Mouse (Mus musculus) liver, embryonic 13.5 days (tissue): Measurements from ENCODE around the gene Ptn. TPM values are rescaled to one million over a fixed set of nuclear protein-coding genes. Genes with fewer than 3 reads are reported as not detected.
"Not testable (repeated sequence)": the region's sequence is repeated elsewhere in the genome, so short reads cannot be mapped to it uniquely, and the experiment has no call there.

ENCODE experiments used
- ATAC-seq: fragments of 200-750 bp; cut with Nextera tagmentation; 2 replicates; pipeline ENCODE4 v1.8.0; 2017; ENCODE audit warnings: low read depth, mild to moderate bottlenecking, moderate number of reproducible peaks, moderate library complexity
- DNase-seq: peaks from one replicate; pipeline ENCODE4 v3.0.0; 2022
- H3K27ac ChIP-seq: fragments of 300-500 bp; sonication (generic); 2 replicates; pipeline ENCODE4 v1.5.1; 2015; ENCODE audit warnings: moderate library complexity, mild to moderate bottlenecking, inconsistent platforms
- H3K27me3 ChIP-seq: fragments of 300-500 bp; sonication (generic); 2 replicates; pipeline ENCODE4 v1.6.1; 2015; ENCODE audit warnings: mild to moderate bottlenecking, inconsistent platforms
- H3K36me3 ChIP-seq: fragments of 300-500 bp; sonication (generic); 2 replicates; pipeline ENCODE4 v1.6.1; 2015; ENCODE audit warnings: mild to moderate bottlenecking, inconsistent platforms
- H3K4me1 ChIP-seq: fragments of 300-500 bp; sonication (generic); replicated peaks from 2 replicates; pipeline ENCODE4 v1.6.1; 2015; ENCODE audit warnings: inconsistent platforms
- H3K4me2 ChIP-seq: fragments of 300-500 bp; sonication (generic); 2 replicates; pipeline ENCODE4 v1.6.1; 2015; ENCODE audit warnings: inconsistent platforms, mild to moderate bottlenecking, moderate library complexity
- H3K4me3 ChIP-seq: fragments of 300-500 bp; sonication (generic); replicated peaks from 2 replicates; pipeline ENCODE4 v1.5.1; 2015; ENCODE audit warnings: mild to moderate bottlenecking, inconsistent platforms
- H3K9ac ChIP-seq: fragments of 300-500 bp; sonication (generic); 2 replicates; pipeline ENCODE4 v1.6.1; 2015; ENCODE audit warnings: mild to moderate bottlenecking, inconsistent platforms
- H3K9me3 ChIP-seq: fragments of 300-500 bp; sonication (generic); replicated peaks from 2 replicates; pipeline ENCODE4 v1.6.1; 2016; ENCODE audit warnings: inconsistent platforms
- WGBS: fragments of 180-500 bp; shearing (Covaris S2); methylation state at CpG from one replicate; pipeline ENCODE4 v1.1.7; 2015; ENCODE audit not compliant: insufficient replicate concordance; 5-methylcytosine and 5-hydroxymethylcytosine counted together
- polyA plus RNA-seq: library from polyadenylated mRNA; unstranded; fragments of >200 nt; fragmentation: Nextera tagmentation; extraction: Ambion mirVana; gene quantifications from 2 replicates; pipeline ENCODE4 v1.2.1, GENCODE M21; 2015

Ptn gene
- polyA plus RNA-seq, 1 experiment from 2014 or later = 39.9 TPM

DNA sequence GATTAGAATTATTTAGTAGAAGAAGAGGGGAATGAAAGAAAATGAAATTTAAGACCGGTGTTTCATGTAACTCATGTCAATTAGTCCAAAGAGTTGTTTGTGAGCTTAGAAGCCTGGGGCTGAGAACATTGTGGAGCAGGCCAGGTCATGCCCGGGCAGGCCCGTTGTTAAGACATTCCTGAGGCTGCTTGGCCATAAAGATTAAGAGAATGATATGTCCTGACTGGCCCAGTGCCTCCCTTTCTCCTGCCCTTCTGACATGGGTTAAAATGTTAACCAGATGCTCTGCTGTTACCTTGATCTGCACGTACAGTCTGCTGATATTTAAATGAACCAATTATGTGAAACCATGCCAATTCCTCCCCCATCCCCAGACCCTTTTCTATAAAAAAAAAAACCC lies 74.4 kb downstream of the Ptn start:
- H3K27ac ChIP-seq, H3K4me3 ChIP-seq, H3K4me2 ChIP-seq, H3K9ac ChIP-seq, DNase-seq, ATAC-seq, H3K27me3 ChIP-seq, H3K36me3 ChIP-seq, H3K4me1 ChIP-seq, H3K9me3 ChIP-seq: not testable (repeated sequence)
- 61% methylated on average over 4 of the region's 4 CpGs for WGBS

DNA sequence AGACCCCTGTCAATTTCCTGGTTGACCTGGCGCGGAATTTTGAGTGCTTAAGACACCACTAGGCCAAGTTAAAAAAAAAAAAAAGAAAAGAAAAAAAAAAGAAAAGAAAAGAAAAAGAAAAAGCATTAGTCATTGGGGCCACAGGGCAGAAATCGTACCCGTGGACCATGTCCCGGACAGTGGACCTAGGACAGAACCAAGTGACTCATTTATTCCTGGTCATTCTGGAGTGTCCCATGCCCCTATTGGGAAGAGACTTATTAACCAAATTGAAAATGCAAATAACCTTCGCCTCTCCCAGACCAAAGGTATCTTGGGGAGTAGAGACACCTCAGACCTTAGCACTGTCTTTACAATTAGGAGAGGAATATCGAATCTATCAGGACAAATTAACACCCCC lies 80.2 kb downstream of the Ptn start:
- not testable (repeated sequence) for DNase-seq, H3K36me3 ChIP-seq, H3K9ac ChIP-seq, H3K4me2 ChIP-seq, H3K4me1 ChIP-seq, H3K9me3 ChIP-seq, ATAC-seq, H3K27me3 ChIP-seq, H3K4me3 ChIP-seq, H3K27ac ChIP-seq
- 71% methylated on average over 7 of the region's 7 CpGs for WGBS

DNA sequence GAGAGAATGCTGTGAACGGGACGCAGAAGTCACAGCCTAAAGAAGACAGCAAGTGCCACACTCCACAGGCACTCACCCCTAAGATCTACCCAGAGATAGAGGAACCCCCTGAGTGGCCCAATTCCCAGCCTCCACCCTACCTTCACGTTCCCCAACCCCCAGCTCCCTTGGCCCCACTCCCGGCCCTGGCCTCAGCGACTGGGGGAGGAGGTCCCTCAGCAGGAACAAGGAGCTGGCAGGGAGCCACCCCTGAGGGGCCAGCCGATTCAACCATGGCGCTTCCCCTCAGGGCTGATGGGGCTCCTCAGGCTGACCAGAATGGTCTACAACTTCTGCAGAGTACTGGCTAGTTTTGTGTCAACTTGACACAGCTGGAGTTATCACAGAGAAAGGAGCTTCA lies 81.9 kb downstream of the Ptn start:
- Histone ChIP-seq H3K27ac (no peak overlapping the region), H3K27me3 (no peaks in the 10 kb centered on the region), H3K4me1 (no peaks in the 10 kb centered on the region), H3K4me2 (no peak overlapping the region), H3K36me3 (no peaks in the 10 kb centered on the region), H3K9ac (no peak overlapping the region), H3K9me3 (peaks cover 4% of the 10 kb centered on the region; the same call in 1 of the 2 replicates), H3K4me3 (no peak overlapping the region)
- DNase-seq (no peak), ATAC-seq (no peak)
- WGBS = 61% methylated on average over 7 of the region's 7 CpGs

DNA sequence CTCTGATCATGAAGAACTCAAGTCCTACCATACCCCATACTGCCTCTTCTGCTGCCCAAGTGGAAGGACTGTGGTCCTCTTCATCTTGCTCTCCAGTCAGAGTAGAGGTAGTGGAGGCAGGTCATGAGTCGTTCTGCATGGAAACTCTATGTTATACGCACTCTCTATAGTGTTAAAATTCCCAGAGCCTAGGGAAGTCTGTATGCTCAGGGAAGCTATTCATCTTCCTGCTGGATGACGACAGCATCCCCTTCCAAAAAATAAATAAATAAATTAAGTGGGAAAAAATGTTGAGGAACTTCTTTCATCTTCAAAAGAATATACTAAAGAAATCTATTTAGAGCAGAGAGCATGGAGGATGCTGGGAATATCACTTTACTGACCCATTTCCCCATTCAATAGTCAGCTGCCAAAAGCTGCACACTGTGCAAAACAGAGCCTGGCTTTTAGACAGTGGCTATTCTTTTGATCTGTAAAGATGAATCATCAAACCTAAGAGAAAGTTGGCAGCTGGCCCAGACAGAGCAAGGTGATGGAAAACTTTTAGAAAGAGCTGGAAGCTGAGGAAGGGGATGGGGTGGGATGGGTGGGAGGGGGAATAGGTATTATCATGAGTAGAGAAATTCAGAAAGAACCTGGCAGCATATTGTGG lies 84.4 kb downstream of the Ptn start:
- H3K4me3 ChIP-seq = no peak overlapping the region
- H3K9ac ChIP-seq = no peak overlapping the region
- no peak for DNase-seq
- no peaks in the 10 kb centered on the region for H3K27me3 ChIP-seq
- H3K4me2 ChIP-seq = no peak overlapping the region
- H3K9me3 ChIP-seq = no peaks in the 10 kb centered on the region
- H3K27ac ChIP-seq = no peak overlapping the region
- H3K36me3 ChIP-seq = no peaks in the 10 kb centered on the region
- no peak for ATAC-seq
- no peaks in the 10 kb centered on the region for H3K4me1 ChIP-seq
- WGBS = 53% methylated on average over 3 of the region's 3 CpGs

DNA sequence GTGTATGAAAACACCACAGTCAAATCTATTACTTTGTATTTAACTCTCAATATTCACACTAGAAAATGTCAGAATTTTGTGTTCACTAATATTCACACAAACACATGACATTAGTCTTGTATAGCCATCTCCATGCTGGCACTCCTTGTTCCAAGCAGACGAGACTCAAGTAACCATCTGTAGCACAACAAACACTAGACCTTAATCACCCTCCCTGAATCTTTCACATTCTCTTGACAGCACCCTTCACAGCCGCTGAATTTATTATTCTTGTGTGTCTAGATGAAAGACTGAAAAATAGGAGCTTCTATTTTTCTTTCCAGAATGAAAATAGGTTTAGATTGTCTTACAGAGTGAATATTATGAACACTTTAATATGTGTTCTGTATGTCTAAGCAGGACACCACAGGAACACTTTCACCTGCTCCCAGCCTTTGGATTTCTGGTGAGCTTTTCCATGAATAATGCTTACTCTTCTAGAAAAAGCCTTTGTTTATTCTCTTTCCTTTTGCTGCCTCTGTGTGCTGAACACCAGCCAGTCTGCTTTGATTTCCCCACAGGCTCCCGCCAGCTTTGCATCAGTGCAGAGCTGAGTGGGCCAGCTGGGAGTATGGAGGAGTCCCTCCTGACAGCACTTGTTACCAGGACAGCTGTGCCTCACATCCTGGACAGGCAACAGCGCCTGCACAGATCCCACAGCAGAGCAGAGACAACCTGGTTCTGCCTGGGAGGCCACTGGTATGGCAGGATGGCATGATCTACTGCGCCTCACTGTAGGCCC lies 87.1 kb downstream of the Ptn start:
- ATAC-seq (no peak), DNase-seq (no peak)
- Histone ChIP-seq H3K9ac (no peak overlapping the region), H3K27me3 (no peaks in the 10 kb centered on the region), H3K9me3 (0 out of 2 replicates have a peak, but pooled peaks cover 2% of the 10 kb centered on the region), H3K4me1 (no peaks in the 10 kb centered on the region), H3K4me2 (no peak overlapping the region), H3K4me3 (no peak overlapping the region), H3K27ac (no peak overlapping the region), H3K36me3 (no peaks in the 10 kb centered on the region)
- 57% methylated on average over 5 of the region's 5 CpGs for WGBS

DNA sequence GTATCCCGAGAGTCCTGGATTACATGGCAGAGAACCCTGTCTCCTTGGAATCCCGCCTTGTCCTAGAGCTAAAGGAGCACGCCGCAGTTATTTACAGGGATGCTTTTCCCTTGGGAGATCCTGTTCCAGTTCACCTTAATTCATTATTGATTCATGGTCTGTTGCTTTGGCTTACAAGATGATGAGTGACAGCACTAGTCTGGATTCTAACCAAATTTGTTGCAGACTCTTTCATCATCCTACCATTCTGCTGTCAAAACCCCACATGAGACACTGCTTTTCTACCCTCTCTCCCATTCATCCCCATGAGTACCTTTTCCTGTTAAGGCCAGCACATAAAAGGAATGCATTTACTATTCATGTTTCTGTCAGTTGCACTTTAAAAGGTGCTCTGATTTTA lies 96.7 kb downstream of the Ptn start:
- DNase-seq (no peak), ATAC-seq (no peak)
- H3K9ac ChIP-seq = no peak overlapping the region
- no peak overlapping the region for H3K27ac ChIP-seq
- no peaks in the 10 kb centered on the region for H3K4me1 ChIP-seq
- H3K4me3 ChIP-seq = no peak overlapping the region
- H3K9me3 ChIP-seq = no peaks in the 10 kb centered on the region
- no peak overlapping the region for H3K4me2 ChIP-seq
- 89% methylated on average over 4 of the region's 4 CpGs for WGBS
- no peaks in the 10 kb centered on the region for H3K27me3 ChIP-seq
- H3K36me3 ChIP-seq = no peaks in the 10 kb centered on the region

DNA sequence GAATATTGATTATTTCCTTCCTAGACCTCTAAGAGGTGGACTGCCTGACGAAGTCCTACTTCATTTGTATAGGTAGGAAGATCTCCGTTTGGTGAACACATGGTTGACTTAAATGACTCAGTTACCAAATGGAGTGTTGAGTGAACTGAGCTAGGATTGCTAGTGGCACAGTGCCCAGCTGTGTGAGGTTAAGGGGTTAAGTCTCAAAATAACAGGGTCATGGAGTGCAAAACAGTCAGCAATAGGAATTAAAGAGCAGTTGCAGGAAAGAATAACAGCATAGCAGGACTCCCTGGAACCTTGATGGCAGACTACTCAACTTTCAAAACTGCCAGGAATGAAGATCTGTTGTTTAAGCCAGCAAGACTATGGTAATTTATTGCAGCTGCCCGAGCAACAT lies 114.5 kb downstream of the Ptn start:
- Histone ChIP-seq H3K4me1 (no peaks in the 10 kb centered on the region), H3K27ac (no peak overlapping the region), H3K9me3 (no peaks in the 10 kb centered on the region), H3K4me3 (no peak overlapping the region), H3K36me3 (no peaks in the 10 kb centered on the region), H3K9ac (no peak overlapping the region), H3K27me3 (no peaks in the 10 kb centered on the region), H3K4me2 (no peak overlapping the region)
- ATAC-seq (no peak), DNase-seq (no peak)
- 44% methylated on average over 3 of the region's 3 CpGs for WGBS

DNA sequence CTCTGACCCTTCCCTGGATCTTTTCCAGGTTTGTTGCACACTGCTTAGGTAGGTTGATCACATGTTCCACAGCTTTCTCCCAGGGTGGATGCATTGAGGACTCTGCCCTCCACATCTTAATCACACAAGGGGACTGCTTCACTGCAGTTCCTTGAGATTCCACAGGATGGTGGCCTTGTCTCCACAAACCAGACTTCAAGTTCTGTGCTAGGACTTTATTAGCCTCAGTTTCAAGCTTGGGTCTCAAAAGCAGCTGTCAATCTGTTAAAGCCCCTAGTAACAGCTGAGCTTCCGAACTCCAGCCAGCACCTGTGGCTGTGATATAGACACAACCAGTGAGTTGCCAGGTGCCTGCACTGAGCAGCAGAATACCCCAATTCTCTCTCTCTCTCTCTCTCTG lies 118.5 kb downstream of the Ptn start:
- Histone ChIP-seq H3K9me3 (no peaks in the 10 kb centered on the region), H3K4me3 (no peak overlapping the region), H3K4me2 (no peak overlapping the region), H3K27ac (no peak overlapping the region), H3K36me3 (no peaks in the 10 kb centered on the region), H3K4me1 (no peaks in the 10 kb centered on the region), H3K27me3 (no peaks in the 10 kb centered on the region), H3K9ac (no peak overlapping the region)
- 26% methylated on average over 1 of the region's 1 CpGs for WGBS
- DNase-seq (no peak), ATAC-seq (no peak)

DNA sequence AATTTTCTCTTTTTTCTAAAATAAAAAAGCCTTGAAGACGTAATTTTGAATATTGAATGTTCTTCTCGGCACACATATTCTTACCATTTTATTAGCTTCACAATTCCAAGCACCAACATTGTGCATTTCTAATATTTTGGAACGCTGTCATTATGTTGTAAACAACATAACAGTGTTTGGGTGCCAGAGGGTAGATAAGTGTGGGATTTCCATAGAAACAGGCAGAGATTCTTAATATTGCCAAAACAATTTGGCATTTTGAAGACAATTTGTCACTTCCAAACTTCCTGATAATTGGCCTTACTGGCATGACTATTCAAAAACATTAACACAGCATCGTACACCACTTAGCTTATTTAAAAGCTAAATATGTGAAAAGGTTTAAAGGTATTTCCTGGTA lies 119.1 kb downstream of the Ptn start:
- H3K9ac ChIP-seq = no peak overlapping the region
- 69% methylated on average over 4 of the region's 4 CpGs for WGBS

DNA sequence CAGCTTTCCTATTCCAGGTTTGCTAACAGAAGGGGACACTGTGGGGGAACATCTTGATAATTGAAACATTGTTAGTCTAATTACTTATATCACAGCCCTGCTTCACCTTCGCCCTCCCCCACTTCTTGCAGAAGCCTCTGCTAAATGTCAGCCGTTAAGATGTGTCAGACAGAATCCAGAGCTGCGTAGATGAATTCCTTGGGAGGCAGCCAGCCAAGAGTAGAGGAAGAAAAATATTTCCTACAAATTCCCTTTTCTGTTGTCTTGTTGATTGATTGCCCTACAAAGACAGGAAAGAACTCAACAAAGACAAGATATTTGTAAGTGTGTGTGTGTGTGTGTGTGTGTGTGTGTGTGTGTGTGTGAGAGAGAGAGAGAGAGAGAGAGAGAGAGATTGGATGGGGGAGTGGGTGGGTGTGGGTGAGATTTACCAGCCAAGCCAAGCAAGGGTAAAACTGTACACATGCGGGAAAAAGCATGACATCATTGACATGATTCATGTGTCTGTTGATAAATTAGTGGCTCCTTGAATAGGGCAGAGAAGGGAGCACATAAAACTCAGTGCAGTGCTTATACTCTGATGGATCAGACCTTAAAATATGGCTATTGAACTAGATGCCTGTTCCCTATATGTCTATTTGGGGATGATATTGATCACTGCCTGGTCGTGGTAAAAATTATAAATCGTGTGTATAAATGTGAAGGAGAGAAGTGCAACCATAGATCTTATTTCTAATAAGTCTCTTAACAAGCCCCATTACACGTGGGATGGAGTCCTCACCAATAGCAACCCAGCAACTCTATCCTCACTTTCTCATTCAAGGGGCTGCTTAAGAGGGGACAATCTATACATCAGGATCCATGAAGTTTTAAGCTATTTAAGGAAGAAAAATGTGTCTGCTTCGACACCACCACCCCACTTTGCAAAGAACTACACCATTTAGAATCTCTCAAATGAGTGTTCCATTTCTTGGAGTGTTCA lies 133.0 kb downstream of the Ptn start:
- no peak for DNase-seq
- ATAC-seq = no peak
- Histone ChIP-seq H3K4me3 (no peak overlapping the region), H3K9ac (no peak overlapping the region), H3K36me3 (no peaks in the 10 kb centered on the region), H3K4me1 (no peaks in the 10 kb centered on the region), H3K27ac (no peak overlapping the region), H3K9me3 (no peaks in the 10 kb centered on the region), H3K27me3 (no peaks in the 10 kb centered on the region), H3K4me2 (no peak overlapping the region)
- 53% methylated on average over 8 of the region's 8 CpGs for WGBS

More for the DNA sequence above, 119.1 kb downstream of the Ptn start:
- DNase-seq = no peak
- Histone ChIP-seq H3K4me3 (no peak overlapping the region), H3K9me3 (no peaks in the 10 kb centered on the region), H3K36me3 (no peaks in the 10 kb centered on the region), H3K27ac (no peak overlapping the region), H3K27me3 (no peaks in the 10 kb centered on the region), H3K4me1 (no peaks in the 10 kb centered on the region), H3K4me2 (no peak overlapping the region)
- no peak for ATAC-seq
